Mouse (Mus musculus) lung, embryonic 14.5 days (tissue): Measurements from ENCODE around the gene Gm20903. TPM values are rescaled to one million over a fixed set of nuclear protein-coding genes. Genes with fewer than 3 reads are reported as not detected.
"Not testable (repeated sequence)": the region's sequence is repeated elsewhere in the genome, so short reads cannot be mapped to it uniquely, and the experiment has no call there.

Experiments used
- ATAC-seq: fragments of 200-750 bp; cut with Nextera tagmentation; 2 replicates; pipeline ENCODE4 v1.8.0; 2017; ENCODE audit warnings: mild to moderate bottlenecking, moderate TSS enrichment, moderate library complexity; ENCODE audit not compliant: insufficient read depth
- DNase-seq: peaks from one replicate; pipeline ENCODE4 v3.0.0-alpha.2; 2015
- H3K27ac ChIP-seq: fragments of 300-500 bp; sonication (generic); 2 replicates; pipeline ENCODE4 v1.5.1; 2014; ENCODE audit warnings: low read depth, mild to moderate bottlenecking, moderate library complexity
- H3K27me3 ChIP-seq: fragments of 300-500 bp; sonication (generic); 2 replicates; pipeline ENCODE4 v1.6.1; 2014; ENCODE audit warnings: low read length, control low read depth; ENCODE audit not compliant: insufficient read depth
- H3K36me3 ChIP-seq: fragments of 300-500 bp; sonication (generic); 2 replicates; pipeline ENCODE4 v1.6.1; 2014; ENCODE audit warnings: control low read depth; ENCODE audit not compliant: insufficient read depth
- H3K4me1 ChIP-seq: fragments of 300-500 bp; sonication (generic); 2 replicates; pipeline ENCODE4 v1.6.1; 2014; ENCODE audit warnings: antibody characterized with exemption, control low read depth; ENCODE audit not compliant: insufficient read depth
- H3K4me2 ChIP-seq: fragments of 300-500 bp; sonication (generic); 2 replicates; pipeline ENCODE4 v1.6.1; 2014; ENCODE audit warnings: mild to moderate bottlenecking
- H3K4me3 ChIP-seq: fragments of 300-500 bp; sonication (generic); 2 replicates; pipeline ENCODE4 v1.5.1; 2014; ENCODE audit warnings: low read depth, low read length
- H3K9ac ChIP-seq: fragments of 300-500 bp; sonication (generic); 2 replicates; pipeline ENCODE4 v1.6.1; 2014
- H3K9me3 ChIP-seq: fragments of 300-500 bp; sonication (generic); 2 replicates; pipeline ENCODE4 v1.6.1; 2016; ENCODE audit warnings: low read depth, low read length, control low read depth
- WGBS: fragments of 180-500 bp; shearing (Covaris S2); extraction: QIAGEN DNeasy Blood & Tissue Kit; methylation state at CpG from one replicate; pipeline ENCODE4 v1.1.7; 2014; 5-methylcytosine and 5-hydroxymethylcytosine counted together
- polyA plus RNA-seq: library from polyadenylated mRNA; unstranded; fragments of >200 nt; fragmentation: Nextera tagmentation; extraction: Ambion mirVana; gene quantifications from 2 replicates; pipeline ENCODE4 v1.2.1, GENCODE M21; 2014

Gene Gm20903
- not detected in 2 replicates for polyA plus RNA-seq

GRCm38 (mm10) chrY:73669015-73669414 lies at the start of gene Gm20903:
Gm20903 (plus strand) TSS chrY:73669315.
- H3K4me3 ChIP-seq, H3K4me1 ChIP-seq, H3K36me3 ChIP-seq, H3K4me2 ChIP-seq, ATAC-seq, DNase-seq, H3K27ac ChIP-seq, H3K27me3 ChIP-seq, H3K9me3 ChIP-seq, H3K9ac ChIP-seq: not testable (repeated sequence)
- no CpG with 5 or more reads among the region's 6 CpGs for WGBS
